Comparison of ENCODE assay signal across 9 mouse cellular contexts in the genomic region with DNA sequence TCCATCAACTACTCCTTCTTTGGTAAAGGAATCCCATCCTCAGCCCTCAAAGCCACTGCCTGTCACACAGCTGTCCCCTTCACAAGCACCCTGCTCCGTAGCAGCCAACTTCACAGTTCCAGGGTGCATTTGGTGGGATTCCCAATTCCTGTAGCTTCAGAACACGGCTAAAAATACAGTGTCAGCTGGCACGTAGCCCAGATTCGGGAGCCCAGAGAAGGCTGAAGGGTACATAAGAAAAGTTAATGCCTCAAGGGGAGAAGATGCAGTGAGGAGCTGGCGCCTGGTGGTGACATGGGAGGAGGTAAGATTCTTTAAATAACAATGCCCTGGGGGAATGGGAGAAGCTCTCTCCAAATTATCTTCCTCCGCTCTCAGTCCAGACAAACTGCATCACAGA. TPM values are rescaled to one million over a fixed set of nuclear protein-coding genes. Genes with fewer than 3 reads are reported as not detected.
A peak's percentile ranks its signal among the peaks of the same experiment; 100 is the strongest.
DNase-seq lines count a peak whose midpoint lies in the region; ATAC-seq and TF ChIP-seq lines count a peak whose summit lies in the region.
"Had no signal": no experiment of that assay in that cellular context is flagged by ENCODE, and none has a peak within 500 bp of the region (broad histone marks: within the 10 kb centered on the region; RNA-seq: fewer than 3 reads in every experiment).

No protein-coding gene starts in this region.

- no peak overlapping the region for H3K4me3 ChIP-seq in heart, embryonic 14.5 days (ENCODE audit: control insufficient read depth in 1 of 2, insufficient read depth in 1 of 2, low read depth in 1 of 2, low read length in 2 of 2)
- no peak overlapping the region for H3K4me3 ChIP-seq in olfactory bulb, adult 2 months (ENCODE audit: insufficient read depth, low read depth, low read length)

- no peak for TF ChIP-seq CTCF in olfactory bulb, adult 2 months (IDR thresholded peaks at IDR 0.05; ENCODE audit: insufficient read depth, low read depth, low read length)

- no peaks in the 10 kb centered on the region for H3K36me3 ChIP-seq in heart, embryonic 14.5 days (ENCODE audit: control insufficient read depth, insufficient read depth, low read length)

- whole genome bisulfite sequencing in heart, embryonic 14.5 days = 17% methylated on average over 6 of the region's 6 CpGs
- 14% methylated on average over 6 of the region's 6 CpGs for WGBS in olfactory bulb, adult 2 months

- H3K27ac ChIP-seq in heart, embryonic 14.5 days (replicated peaks in 1 of 2; ENCODE audit: control insufficient read depth in 1 of 2, insufficient read depth in 1 of 2, low read depth in 2 of 2, low read length in 2 of 2) = peak overlapping the region; percentile 47 to 65
- H3K27ac ChIP-seq in olfactory bulb, adult 2 months (ENCODE audit: insufficient read depth, low read depth, low read length) = peak overlapping the region; percentile 13
- H3K27ac ChIP-seq: liver, embryonic 14.5 days had no signal

- H3K9ac ChIP-seq in heart, embryonic 14.5 days (ENCODE audit: low read length) = 0 out of 2 replicates have a peak overlapping the region, but pooled peaks have one; percentile 38
- H3K9ac ChIP-seq: liver, embryonic 14.5 days had no signal

- ATAC-seq in heart, embryonic 14.5 days (ENCODE audit: insufficient number of reproducible peaks, insufficient read depth, low FRiP score, low read depth) = peak; percentile 68
- ATAC-seq in monocyte, adult 5-6 weeks (replicated peaks; ENCODE audit: insufficient number of reproducible peaks, low FRiP score, low TSS enrichment, poor library complexity, severe bottlenecking) = no peak

- H3K27me3 ChIP-seq in heart, embryonic 14.5 days (ENCODE audit: control insufficient read depth, insufficient read depth, low read length) = no peaks in the 10 kb centered on the region

- peak; percentile 12 for DNase-seq in adrenal gland, adult 2 months
- no peak for DNase-seq in adrenal gland, postnatal 4 days (ENCODE audit: low spot score in 2 of 2)
- peak; percentile 41 for DNase-seq in layer of hippocampus, adult 11-12 months (ENCODE audit: low spot score)
- DNase-seq in layer of hippocampus, adult 9-10 months (ENCODE audit: low spot score) = no peak
- no peak for DNase-seq in spleen, adult 18-20 months

- H3K4me2 ChIP-seq in heart, embryonic 14.5 days (ENCODE audit: low read length) = peak overlapping the region; percentile 56

- peaks cover 7 to 13% of the 10 kb centered on the region in 2 experiments for H3K4me1 ChIP-seq in heart, embryonic 14.5 days (ENCODE audit: control insufficient read depth in 2 of 2, insufficient read depth in 2 of 2, low read length in 2 of 2)
- H3K4me1 ChIP-seq in olfactory bulb, adult 2 months (ENCODE audit: control insufficient read depth, insufficient read depth, low read length) = peaks cover 15% of the 10 kb centered on the region

- no peak for TF ChIP-seq POLR2A in olfactory bulb, adult 2 months (IDR thresholded peaks at IDR 0.05; ENCODE audit: insufficient read depth, low read depth, low read length)

- 0 out of 2 replicates have a peak, but pooled peaks cover 1% of the 10 kb centered on the region for H3K9me3 ChIP-seq in heart, embryonic 14.5 days (ENCODE audit: control insufficient read depth, low read length)

RNA-seq across cellular contexts. Expression of a gene that starts 34.1 kb away (rescaled TPM):
- total RNA-seq in adrenal gland, adult 2 months (2021) = 1 to 10 TPM; 2.8 to 3.4 TPM
- polyA plus RNA-seq in adrenal gland, adult 2 months (2012; rRNA removed) = 0.96 and 1.7 TPM in 2 replicates
- 10 to 100 TPM in 1 of 2 experiments, 1 to 10 TPM in 1; 9.7 to 10.8 TPM for total RNA-seq in adrenal gland, postnatal 4 days (2021)
- 3.6 and 4.4 TPM in 2 replicates for polyA plus RNA-seq in heart, embryonic 14.5 days (2014; fragmentation: Nextera tagmentation; extraction: Ambion mirVana)
- 216 TPM in 1 of 2 replicates, not detected in the other for polyA plus RNA-seq in olfactory bulb, adult 2 months (2012; ENCODE audit: insufficient read depth, insufficient read length, low replicate concordance, missing spikeins)
- total RNA-seq in monocyte, adult 5-6 weeks (2017) = 19.5 to 24.7 TPM (median 23.7 TPM) in 3 replicates

Comparison
In these comparisons a context has a peak if more than half of its experiments do, and no peak if none do; other contexts are left out.
1. DNase-seq: peak in adrenal gland, adult 2 months (single experiment) and layer of hippocampus, adult 11-12 months (single experiment); none in adrenal gland, postnatal 4 days (0 of 2), layer of hippocampus, adult 9-10 months (single experiment) and spleen, adult 18-20 months (0 of 2).